Mouse (Mus musculus): ENCODE measurements at regions not wholly inside any gene's neighbourhood (a gene's known extent, or its start where the extent isn't known, plus 50 kb on each side); places are given as distances from the start of the nearest gene placed in this dataset.

DNA sequence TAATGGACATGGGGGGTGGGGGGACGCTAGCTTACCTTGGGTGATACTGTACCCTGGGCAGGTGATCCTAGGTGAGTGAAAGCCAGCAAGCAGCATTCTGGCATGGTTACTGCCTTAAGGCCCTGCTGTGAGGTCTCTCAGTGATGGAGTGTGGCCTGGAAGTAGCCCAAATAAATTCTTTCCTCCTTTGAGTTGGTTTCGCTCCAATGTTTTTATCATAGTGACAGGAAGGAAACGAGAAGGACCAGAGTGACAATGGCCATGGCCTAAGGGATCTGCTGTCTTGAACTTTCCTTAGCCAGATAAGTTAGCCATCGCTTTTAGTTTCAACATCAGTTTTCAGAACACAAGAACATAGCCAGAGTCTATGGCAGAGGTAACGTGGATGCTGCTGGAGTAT is 282.7 kb downstream of the Cxcl12 start:
- no peaks in the 10 kb centered on the region for H3K36me3 ChIP-seq
- no peak overlapping the region for H3K27ac ChIP-seq
- H3K9me3 ChIP-seq, result no peaks in the 10 kb centered on the region
- WGBS, result 90% methylated on average over 5 of the region's 5 CpGs
- H3K4me3 ChIP-seq (replicated peaks), result no peak overlapping the region
- no peak overlapping the region for H3K4me2 ChIP-seq (replicated peaks)
- no peaks in the 10 kb centered on the region for H3K27me3 ChIP-seq
- no peak overlapping the region for H3K9ac ChIP-seq (replicated peaks)
- no peak for ATAC-seq
- no peaks in the 10 kb centered on the region for H3K4me1 ChIP-seq (replicated peaks)

DNA sequence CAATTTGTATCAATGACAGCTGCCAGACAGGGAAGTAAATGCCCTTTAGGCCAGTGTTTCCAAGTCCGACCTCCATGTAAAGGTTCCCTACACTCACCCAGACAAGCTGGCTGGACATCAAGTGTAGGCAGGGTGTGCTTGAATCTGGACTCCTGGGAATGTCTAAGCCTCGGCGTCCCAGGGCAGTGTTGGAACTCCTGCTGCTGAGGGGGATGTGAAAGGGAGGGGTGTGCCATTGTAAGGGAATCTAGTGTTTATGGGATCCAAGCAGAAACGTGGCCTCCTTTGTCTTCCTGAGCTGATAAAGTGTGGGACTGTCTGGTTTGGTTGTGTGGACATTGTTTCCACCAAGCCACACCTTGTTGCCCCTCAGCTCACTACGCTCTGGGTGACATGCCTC is 291.9 kb downstream of the Cxcl12 start:
- H3K4me3 ChIP-seq (replicated peaks), result no peak overlapping the region
- 34% methylated on average over 5 of the region's 5 CpGs for WGBS
- no peak overlapping the region for H3K4me2 ChIP-seq (replicated peaks)
- no peak overlapping the region for H3K9ac ChIP-seq (replicated peaks)
- no peak overlapping the region for H3K27ac ChIP-seq
- H3K9me3 ChIP-seq, result no peaks in the 10 kb centered on the region
- H3K36me3 ChIP-seq, result no peaks in the 10 kb centered on the region
- H3K4me1 ChIP-seq (replicated peaks), result no peaks in the 10 kb centered on the region
- ATAC-seq, result no peak
- no peaks in the 10 kb centered on the region for H3K27me3 ChIP-seq

DNA sequence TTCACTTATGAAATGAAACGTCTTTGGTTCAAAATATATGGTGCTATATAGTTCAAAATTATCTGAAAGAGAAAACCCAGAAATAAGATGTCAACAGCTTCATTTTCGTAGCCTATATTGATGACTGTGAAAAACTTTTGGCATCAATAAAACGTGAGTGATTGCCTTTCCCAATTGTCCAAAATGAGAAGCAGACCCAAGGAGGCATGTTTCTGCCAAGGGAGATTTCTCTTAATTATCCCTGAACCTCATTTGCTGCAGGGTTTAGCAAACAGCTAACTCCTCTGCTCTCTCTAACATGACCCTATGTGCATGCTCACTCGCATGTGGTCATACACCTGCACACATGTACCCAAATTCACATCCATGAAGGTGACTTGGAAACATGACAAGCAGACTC is 296.8 kb downstream of the Cxcl12 start:
- H3K27me3 ChIP-seq, result no peaks in the 10 kb centered on the region
- ATAC-seq, result no peak
- H3K9me3 ChIP-seq, result no peaks in the 10 kb centered on the region
- H3K4me1 ChIP-seq (replicated peaks), result peaks cover 3% of the 10 kb centered on the region; the same call in 1 of the 2 replicates
- WGBS, result 75% methylated on average over 4 of the region's 4 CpGs
- no peak overlapping the region for H3K4me3 ChIP-seq (replicated peaks)
- no peak overlapping the region for H3K27ac ChIP-seq
- H3K36me3 ChIP-seq, result no peaks in the 10 kb centered on the region
- no peak overlapping the region for H3K4me2 ChIP-seq (replicated peaks)
- no peak overlapping the region for H3K9ac ChIP-seq (replicated peaks)

DNA sequence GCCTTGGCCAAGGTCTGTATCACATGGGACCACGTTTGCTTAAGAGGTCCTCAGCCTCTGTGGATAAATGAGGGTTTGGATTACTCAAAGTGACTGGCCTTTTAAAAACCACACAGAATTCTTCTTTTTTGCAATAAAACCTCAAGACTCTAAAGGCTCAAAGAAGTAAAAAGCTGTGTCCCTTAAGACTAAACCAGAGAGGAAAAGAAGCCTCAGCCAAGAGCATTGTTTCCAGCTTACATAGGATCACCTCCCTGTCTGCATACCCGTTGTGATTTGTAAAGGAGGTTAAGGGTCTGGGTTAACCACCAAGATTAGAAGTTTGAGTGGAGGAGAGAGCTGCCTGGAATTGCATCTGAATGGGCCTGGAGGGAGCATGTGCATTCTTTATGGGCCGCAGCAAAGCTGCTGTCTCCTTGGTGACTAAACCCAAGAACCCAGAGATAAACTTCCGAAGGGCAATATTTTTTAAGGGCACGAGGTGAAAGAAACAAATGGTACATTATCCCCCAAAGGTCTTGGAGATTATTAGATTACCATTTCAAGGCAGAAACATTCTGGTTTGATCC is 297.4 kb downstream of the Cxcl12 start:
- Histone ChIP-seq H3K4me1 (replicated peaks) (peaks cover 3% of the 10 kb centered on the region; the same call in 1 of the 2 replicates), H3K4me3 (replicated peaks) (no peak overlapping the region), H3K9me3 (no peaks in the 10 kb centered on the region), H3K27me3 (no peaks in the 10 kb centered on the region), H3K27ac (no peak overlapping the region), H3K4me2 (replicated peaks) (no peak overlapping the region), H3K9ac (replicated peaks) (no peak overlapping the region), H3K36me3 (no peaks in the 10 kb centered on the region)
- 16% methylated on average over 5 of the region's 5 CpGs for WGBS
- no peak for ATAC-seq

DNA sequence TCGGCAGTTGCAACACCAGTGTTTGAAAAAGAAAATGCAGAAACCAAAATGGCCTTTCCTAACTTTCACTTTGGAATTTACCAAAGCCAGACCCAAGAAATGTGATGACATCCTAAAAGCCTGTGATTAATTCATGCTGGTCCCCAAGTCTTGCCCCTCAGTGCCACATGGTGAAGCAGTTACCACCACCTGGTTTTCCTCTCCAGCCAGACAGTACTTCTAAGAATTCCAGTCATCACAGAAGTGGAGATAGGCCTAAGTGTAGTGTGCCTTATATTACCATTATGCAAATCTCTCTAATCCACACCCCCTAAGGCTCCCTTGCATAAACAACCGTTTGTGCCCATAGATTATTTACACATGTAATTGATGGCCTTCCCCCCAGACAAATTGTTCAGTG is 311.0 kb downstream of the Cxcl12 start:
- Histone ChIP-seq H3K4me1 (replicated peaks) (no peaks in the 10 kb centered on the region), H3K36me3 (no peaks in the 10 kb centered on the region), H3K9ac (replicated peaks) (no peak overlapping the region), H3K9me3 (no peaks in the 10 kb centered on the region), H3K4me2 (replicated peaks) (no peak overlapping the region), H3K4me3 (replicated peaks) (no peak overlapping the region), H3K27me3 (no peaks in the 10 kb centered on the region), H3K27ac (no peak overlapping the region)
- WGBS, result 62% methylated on average over 2 of the region's 2 CpGs
- ATAC-seq, result no peak

DNA sequence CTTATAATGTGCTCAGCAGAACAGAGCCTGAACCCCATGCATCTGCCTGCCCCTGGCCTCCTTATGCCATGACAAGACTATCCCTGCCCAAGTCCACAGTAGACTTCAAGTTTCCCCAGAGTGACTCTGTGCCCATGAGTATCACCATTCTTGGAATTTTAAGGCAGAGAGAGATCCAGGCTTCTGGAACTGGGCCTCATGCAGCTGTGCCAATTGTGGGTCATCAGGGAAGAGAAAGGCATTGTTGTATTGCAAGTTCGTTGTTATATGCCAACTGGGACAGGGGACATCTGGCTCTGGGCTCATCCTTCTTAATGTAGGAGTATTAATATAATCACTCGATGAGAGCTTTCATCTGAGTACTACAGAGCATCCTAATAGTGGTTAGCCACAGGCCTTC is 312.1 kb downstream of the Cxcl12 start:
- H3K27me3 ChIP-seq, result no peaks in the 10 kb centered on the region
- H3K4me3 ChIP-seq (replicated peaks), result no peak overlapping the region
- ATAC-seq, result no peak
- no peak overlapping the region for H3K9ac ChIP-seq (replicated peaks)
- H3K36me3 ChIP-seq, result no peaks in the 10 kb centered on the region
- no peaks in the 10 kb centered on the region for H3K4me1 ChIP-seq (replicated peaks)
- H3K9me3 ChIP-seq, result no peaks in the 10 kb centered on the region
- no peak overlapping the region for H3K4me2 ChIP-seq (replicated peaks)
- no peak overlapping the region for H3K27ac ChIP-seq
- WGBS, result 93% methylated on average over 2 of the region's 2 CpGs

DNA sequence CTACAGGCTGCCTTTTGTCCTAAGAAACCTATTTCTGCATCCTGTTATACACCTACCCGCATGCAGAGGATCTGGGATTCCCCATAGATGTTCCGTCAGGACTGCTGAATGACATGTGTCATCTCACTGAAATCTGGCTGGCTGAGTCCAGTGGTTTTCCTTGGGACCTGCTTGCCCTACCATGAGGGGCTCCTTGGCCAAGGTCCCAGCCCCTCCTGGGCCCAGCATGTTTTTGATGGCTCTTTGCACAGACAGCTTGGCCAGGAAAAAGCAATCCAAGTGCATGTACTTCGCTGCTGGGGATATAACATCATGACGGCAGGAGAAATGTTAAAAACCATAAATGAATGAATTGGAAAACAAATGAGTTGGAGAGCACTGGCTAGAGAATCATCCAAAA is 320.8 kb downstream of the Cxcl12 start:
- Histone ChIP-seq H3K27me3 (no peaks in the 10 kb centered on the region), H3K4me3 (replicated peaks) (no peak overlapping the region), H3K4me2 (replicated peaks) (no peak overlapping the region), H3K9me3 (no peaks in the 10 kb centered on the region), H3K36me3 (no peaks in the 10 kb centered on the region), H3K27ac (no peak overlapping the region), H3K9ac (replicated peaks) (no peak overlapping the region), H3K4me1 (replicated peaks) (no peaks in the 10 kb centered on the region)
- ATAC-seq, result no peak
- 93% methylated on average over 4 of the region's 4 CpGs for WGBS

DNA sequence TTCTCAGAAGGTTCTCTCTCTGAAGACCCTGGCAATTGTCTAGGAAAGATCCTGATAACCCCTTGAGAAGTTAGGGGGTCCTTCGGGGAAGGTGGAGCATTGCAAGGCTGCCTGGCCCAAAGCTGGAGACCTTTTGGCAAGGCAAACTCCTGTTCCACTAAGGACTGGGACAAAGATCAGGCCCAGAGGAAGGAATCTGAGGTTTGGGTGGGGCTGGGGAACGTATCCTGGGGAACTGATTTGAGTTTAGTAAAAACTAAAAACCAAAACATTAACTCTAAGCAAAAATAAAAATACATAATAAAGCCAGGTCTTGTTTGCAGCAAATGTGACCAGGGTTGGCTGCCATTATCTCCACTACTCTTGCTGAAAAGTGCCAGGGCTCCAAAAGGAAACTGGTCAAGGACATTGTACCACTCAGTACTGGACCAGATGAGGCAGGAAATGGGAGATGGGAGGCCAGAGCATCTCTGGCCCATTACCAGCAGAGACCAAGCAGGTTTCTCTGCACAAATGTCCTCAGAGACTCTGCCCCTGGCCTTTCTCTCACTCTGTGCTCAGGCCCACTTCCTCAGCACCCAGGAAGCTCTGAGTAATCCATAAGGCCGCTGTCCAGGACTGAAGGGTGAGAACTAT is 321.5 kb downstream of the Cxcl12 start:
- H3K4me1 ChIP-seq (replicated peaks), result no peaks in the 10 kb centered on the region

DNA sequence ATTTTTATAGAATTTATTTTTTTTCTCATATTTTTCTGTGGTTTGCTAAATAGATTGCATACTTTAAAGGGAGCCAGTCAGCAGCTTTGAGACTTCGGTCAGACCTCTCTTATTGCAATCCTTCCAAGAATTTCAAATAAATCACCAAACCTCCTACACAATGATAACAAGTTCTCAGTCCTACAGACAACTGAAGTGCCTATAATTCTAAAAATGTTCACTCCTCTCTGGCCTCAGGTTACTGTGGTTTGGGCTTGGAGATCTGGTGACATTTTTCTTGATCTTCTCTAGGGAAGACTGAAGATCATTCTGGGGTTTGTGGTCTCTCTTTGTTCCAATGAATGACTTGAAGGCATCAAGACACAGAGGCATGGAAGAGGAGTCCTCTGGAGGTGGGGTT is 326.6 kb downstream of the Cxcl12 start:
- ATAC-seq, result no peak
- WGBS, result 97% methylated on average over 1 of the region's 1 CpGs

More for the DNA sequence above, 321.5 kb downstream of the Cxcl12 start:
- 89% methylated on average over 3 of the region's 3 CpGs for WGBS
- Histone ChIP-seq H3K9me3 (no peaks in the 10 kb centered on the region), H3K9ac (replicated peaks) (no peak overlapping the region), H3K4me3 (replicated peaks) (no peak overlapping the region), H3K4me2 (replicated peaks) (no peak overlapping the region), H3K36me3 (no peaks in the 10 kb centered on the region), H3K27ac (no peak overlapping the region), H3K27me3 (no peaks in the 10 kb centered on the region)
- ATAC-seq, result no peak

DNA sequence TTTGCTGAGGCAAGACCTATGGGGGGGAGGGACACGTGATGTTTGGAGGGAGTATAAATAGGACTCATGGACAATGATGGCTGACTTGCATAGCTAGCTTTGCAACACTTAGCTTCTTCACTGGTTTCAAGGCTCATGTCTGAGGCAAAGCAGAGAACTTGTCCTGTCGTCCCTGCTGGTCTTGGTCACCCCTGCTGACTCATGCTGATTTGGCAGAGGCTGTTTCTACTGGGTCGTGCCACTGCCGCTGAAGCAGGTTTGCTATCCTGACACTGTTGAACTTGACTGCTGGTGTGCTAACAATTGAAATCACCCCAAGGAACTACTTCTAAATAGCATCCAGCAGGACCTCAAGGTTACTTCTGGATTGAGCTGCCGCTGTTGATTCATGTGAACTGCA is 329.0 kb downstream of the Cxcl12 start:
- Histone ChIP-seq H3K27ac (no peak overlapping the region), H3K36me3 (no peaks in the 10 kb centered on the region), H3K4me2 (replicated peaks) (no peak overlapping the region), H3K4me3 (replicated peaks) (no peak overlapping the region), H3K9me3 (no peaks in the 10 kb centered on the region), H3K9ac (replicated peaks) (no peak overlapping the region), H3K27me3 (no peaks in the 10 kb centered on the region), H3K4me1 (replicated peaks) (no peaks in the 10 kb centered on the region)
- 83% methylated on average over 5 of the region's 5 CpGs for WGBS
- no peak for ATAC-seq

More for the DNA sequence above, 326.6 kb downstream of the Cxcl12 start:
- no peak overlapping the region for H3K27ac ChIP-seq
- H3K4me3 ChIP-seq (replicated peaks), result no peak overlapping the region
- H3K4me1 ChIP-seq (replicated peaks), result no peaks in the 10 kb centered on the region
- H3K4me2 ChIP-seq (replicated peaks), result no peak overlapping the region
- H3K9me3 ChIP-seq, result no peaks in the 10 kb centered on the region
- H3K36me3 ChIP-seq, result no peaks in the 10 kb centered on the region
- no peak overlapping the region for H3K9ac ChIP-seq (replicated peaks)
- no peaks in the 10 kb centered on the region for H3K27me3 ChIP-seq

DNA sequence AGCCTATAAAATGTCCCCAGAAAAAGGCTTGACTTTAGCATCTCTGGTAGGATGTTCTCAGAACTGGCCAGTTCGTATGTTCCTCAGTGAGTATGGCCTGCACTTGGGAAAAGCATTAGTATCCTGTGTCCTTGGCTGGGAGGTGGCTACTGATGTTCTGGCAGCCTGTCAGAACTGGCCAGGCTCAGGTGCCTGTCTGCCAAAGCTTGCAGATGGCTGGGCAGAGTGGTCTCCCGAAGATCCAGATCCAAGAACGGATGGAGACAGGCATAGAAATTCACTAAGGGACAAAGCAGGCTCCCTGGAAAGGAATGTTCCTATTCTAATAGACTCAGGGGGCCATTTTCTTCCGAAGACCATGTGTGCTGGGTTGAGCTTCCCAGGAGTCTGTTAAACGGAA is 329.6 kb downstream of the Cxcl12 start:
- H3K9ac ChIP-seq (replicated peaks), result no peak overlapping the region
- no peaks in the 10 kb centered on the region for H3K9me3 ChIP-seq
- H3K36me3 ChIP-seq, result no peaks in the 10 kb centered on the region
- H3K27ac ChIP-seq, result no peak overlapping the region
- WGBS, result 84% methylated on average over 5 of the region's 5 CpGs
- H3K4me2 ChIP-seq (replicated peaks), result no peak overlapping the region
- no peaks in the 10 kb centered on the region for H3K4me1 ChIP-seq (replicated peaks)
- H3K27me3 ChIP-seq, result no peaks in the 10 kb centered on the region
- no peak for ATAC-seq
- no peak overlapping the region for H3K4me3 ChIP-seq (replicated peaks)

DNA sequence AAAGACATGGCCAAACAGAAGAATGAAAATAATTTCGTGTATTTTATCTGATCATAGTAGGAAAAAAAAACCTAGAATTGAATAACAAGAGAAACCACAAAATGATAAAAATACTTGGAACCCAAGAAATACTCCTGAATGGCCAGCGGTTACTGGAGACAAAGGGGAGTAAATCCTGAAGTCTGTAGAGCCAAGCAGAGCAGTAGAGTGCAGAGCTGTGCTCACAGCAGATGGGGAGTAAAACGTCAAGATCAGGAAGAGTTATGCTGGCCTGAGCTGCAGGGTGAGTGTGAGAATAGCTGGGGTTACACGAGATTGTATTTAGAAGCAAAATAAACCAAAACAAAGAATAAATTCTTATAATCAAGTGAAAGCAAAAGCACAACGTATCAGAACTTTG is 334.0 kb downstream of the Cxcl12 start:
- Histone ChIP-seq H3K4me2 (replicated peaks) (no peak overlapping the region), H3K27ac (no peak overlapping the region), H3K9me3 (no peaks in the 10 kb centered on the region), H3K9ac (replicated peaks) (no peak overlapping the region), H3K4me1 (replicated peaks) (no peaks in the 10 kb centered on the region), H3K4me3 (replicated peaks) (no peak overlapping the region), H3K36me3 (no peaks in the 10 kb centered on the region), H3K27me3 (no peaks in the 10 kb centered on the region)
- ATAC-seq, result no peak
- 76% methylated on average over 5 of the region's 5 CpGs for WGBS

DNA sequence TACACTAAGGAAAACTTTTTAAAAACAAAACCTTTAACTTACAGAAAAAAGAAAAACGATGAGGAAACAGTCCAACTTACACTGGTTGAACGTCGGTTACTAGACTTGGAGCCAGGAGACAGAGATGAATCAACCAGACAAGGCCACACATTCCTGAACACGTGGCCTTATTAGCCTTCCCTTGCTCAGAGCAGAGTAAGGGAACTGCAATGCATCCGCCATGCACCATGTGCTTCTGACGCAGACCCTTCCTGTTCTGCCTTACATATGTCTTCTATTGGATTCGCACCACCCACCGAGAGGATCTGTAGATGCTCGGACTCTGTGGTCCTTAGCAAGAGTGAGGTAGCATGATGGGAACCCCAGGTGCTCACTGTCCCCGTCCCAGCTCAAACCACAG is 336.2 kb upstream of the Zfp637 start:
- 84% methylated on average over 10 of the region's 10 CpGs for WGBS
- Histone ChIP-seq H3K9me3 (no peaks in the 10 kb centered on the region), H3K36me3 (no peaks in the 10 kb centered on the region), H3K27me3 (no peaks in the 10 kb centered on the region), H3K27ac (no peak overlapping the region), H3K4me1 (replicated peaks) (no peaks in the 10 kb centered on the region), H3K4me3 (replicated peaks) (no peak overlapping the region), H3K9ac (replicated peaks) (no peak overlapping the region), H3K4me2 (replicated peaks) (no peak overlapping the region)
- no peak for ATAC-seq
